Mouse (Mus musculus) midbrain, embryonic 15.5 days (tissue): Measurements from ENCODE around the gene Hist1h2bn. TPM values are rescaled to one million over a fixed set of nuclear protein-coding genes. Genes with fewer than 3 reads are reported as not detected.
"Not testable (repeated sequence)": the region's sequence is repeated elsewhere in the genome, so short reads cannot be mapped to it uniquely, and the experiment has no call there.

ENCODE experiments used
- ATAC-seq: fragments of 200-750 bp; cut with Nextera tagmentation; replicated peaks from 2 replicates; pipeline ENCODE4 v1.8.0; 2017; ENCODE audit warnings: moderate TSS enrichment
- H3K27ac ChIP-seq: fragments of 300-500 bp; sonication (generic); 2 replicates; pipeline ENCODE4 v1.5.1; 2015; ENCODE audit warnings: mild to moderate bottlenecking, inconsistent platforms
- H3K27me3 ChIP-seq: fragments of 300-500 bp; sonication (generic); replicated peaks from 2 replicates; pipeline ENCODE4 v1.6.1; 2015; ENCODE audit warnings: inconsistent platforms
- H3K36me3 ChIP-seq: fragments of 300-500 bp; sonication (generic); replicated peaks from 2 replicates; pipeline ENCODE4 v1.6.1; 2015; ENCODE audit warnings: inconsistent platforms
- H3K4me1 ChIP-seq: fragments of 300-500 bp; sonication (generic); 2 replicates; pipeline ENCODE4 v1.6.1; 2015; ENCODE audit warnings: inconsistent platforms
- H3K4me2 ChIP-seq: fragments of 300-500 bp; sonication (generic); 2 replicates; pipeline ENCODE4 v1.6.1; 2015; ENCODE audit warnings: inconsistent platforms, mild to moderate bottlenecking, moderate library complexity
- H3K4me3 ChIP-seq: fragments of 300-500 bp; sonication (generic); 2 replicates; pipeline ENCODE4 v1.5.1; 2015; ENCODE audit warnings: mild to moderate bottlenecking, inconsistent platforms
- H3K9ac ChIP-seq: fragments of 300-500 bp; sonication (generic); 2 replicates; pipeline ENCODE4 v1.6.1; 2015; ENCODE audit warnings: mild to moderate bottlenecking, inconsistent platforms
- H3K9me3 ChIP-seq: fragments of 300-500 bp; sonication (generic); 2 replicates; pipeline ENCODE4 v1.6.1; 2016; ENCODE audit warnings: inconsistent platforms
- WGBS: fragments of 180-500 bp; shearing (Covaris S2); methylation state at CpG from one replicate; pipeline ENCODE4 v1.1.7; 2015; ENCODE audit warnings: mixed read lengths; 5-methylcytosine and 5-hydroxymethylcytosine counted together
- polyA plus RNA-seq: library from polyadenylated mRNA; unstranded; fragments of >200 nt; fragmentation: Nextera tagmentation; extraction: Ambion mirVana; gene quantifications from 2 replicates; pipeline ENCODE4 v1.2.1, GENCODE M21; 2015

Gene Hist1h2bn
- polyA plus RNA-seq, result 0.89 TPM in 1 of 2 replicates, not detected in the other

DNA sequence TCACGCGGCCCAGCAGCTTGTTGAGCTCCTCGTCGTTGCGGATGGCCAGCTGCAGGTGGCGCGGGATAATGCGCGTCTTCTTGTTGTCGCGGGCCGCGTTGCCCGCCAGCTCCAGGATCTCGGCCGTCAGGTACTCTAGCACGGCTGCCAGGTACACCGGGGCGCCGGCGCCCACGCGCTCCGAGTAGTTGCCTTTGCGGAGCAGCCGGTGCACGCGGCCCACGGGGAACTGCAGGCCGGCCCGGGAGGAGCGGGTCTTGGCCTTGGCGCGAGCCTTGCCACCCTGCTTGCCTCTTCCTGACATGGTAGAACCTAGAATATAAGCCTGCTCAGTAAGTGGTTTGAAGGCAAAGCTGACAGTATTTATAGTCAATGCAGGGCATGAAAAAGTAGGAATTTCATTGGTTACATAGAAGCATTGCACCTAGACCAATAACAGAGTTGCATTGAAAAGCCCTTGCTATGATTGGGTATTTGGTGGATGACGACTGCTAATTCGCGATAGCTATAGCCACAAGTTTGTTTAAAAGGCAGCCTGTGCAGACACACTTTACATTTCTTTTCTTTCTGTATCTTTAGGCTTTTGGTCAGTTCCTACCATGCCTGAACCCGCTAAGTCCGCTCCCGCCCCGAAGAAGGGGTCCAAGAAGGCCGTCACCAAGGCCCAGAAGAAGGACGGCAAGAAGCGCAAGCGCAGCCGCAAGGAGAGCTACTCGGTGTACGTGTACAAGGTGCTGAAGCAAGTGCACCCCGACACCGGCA, at the start of gene Hist1h2bn, which contains the start of gene Hist1h2ak:
TSS of gene Hist1h2bn (plus strand) at position 600 of the 762 bp plus-strand sequence.
TSS of gene Hist1h2ak (minus strand) at position 304 of the 762 bp plus-strand sequence.
- peak within 1 kb of the TSS; percentile 79 for H3K4me2 ChIP-seq
- not testable (repeated sequence) for H3K27me3 ChIP-seq, H3K9me3 ChIP-seq, H3K36me3 ChIP-seq
- peaks cover 22% of the 10 kb centered on the region for H3K4me1 ChIP-seq
- peak within 1 kb of the TSS; percentile 95 for H3K27ac ChIP-seq
- peak; percentile 97 for ATAC-seq
- H3K4me3 ChIP-seq, result peak within 1 kb of the TSS; percentile 49
- H3K9ac ChIP-seq, result peak within 1 kb of the TSS; percentile 42
- under 1% methylated on average over 47 of the region's 50 CpGs for WGBS

DNA sequence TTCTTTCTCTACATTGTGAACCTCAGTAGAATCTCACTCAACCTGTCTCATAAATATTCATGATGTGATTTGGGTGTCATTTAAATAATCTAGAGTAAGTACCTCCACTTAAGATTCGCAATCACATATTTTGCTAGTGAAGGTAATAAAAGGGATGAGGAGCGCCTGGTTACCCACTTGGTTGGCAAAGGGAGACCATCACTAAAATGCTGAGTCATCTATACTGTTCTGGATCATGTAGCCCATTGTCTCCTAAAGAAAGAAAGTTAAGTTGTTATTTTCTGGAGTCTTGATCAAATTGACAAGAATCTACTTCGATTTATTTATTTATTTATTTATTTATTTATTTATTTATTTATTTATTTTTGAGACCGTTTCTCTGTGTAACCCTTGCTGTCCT, 47.3 kb upstream of the Hist1h2bn start:
- ATAC-seq, result no peak
- Histone ChIP-seq H3K9me3 (no peaks in the 10 kb centered on the region), H3K4me1 (no peaks in the 10 kb centered on the region), H3K4me3 (no peak overlapping the region), H3K27me3 (no peaks in the 10 kb centered on the region), H3K4me2 (no peak overlapping the region), H3K36me3 (no peaks in the 10 kb centered on the region), H3K27ac (no peak overlapping the region), H3K9ac (no peak overlapping the region)
- 77% methylated on average over 4 of the region's 4 CpGs for WGBS

DNA sequence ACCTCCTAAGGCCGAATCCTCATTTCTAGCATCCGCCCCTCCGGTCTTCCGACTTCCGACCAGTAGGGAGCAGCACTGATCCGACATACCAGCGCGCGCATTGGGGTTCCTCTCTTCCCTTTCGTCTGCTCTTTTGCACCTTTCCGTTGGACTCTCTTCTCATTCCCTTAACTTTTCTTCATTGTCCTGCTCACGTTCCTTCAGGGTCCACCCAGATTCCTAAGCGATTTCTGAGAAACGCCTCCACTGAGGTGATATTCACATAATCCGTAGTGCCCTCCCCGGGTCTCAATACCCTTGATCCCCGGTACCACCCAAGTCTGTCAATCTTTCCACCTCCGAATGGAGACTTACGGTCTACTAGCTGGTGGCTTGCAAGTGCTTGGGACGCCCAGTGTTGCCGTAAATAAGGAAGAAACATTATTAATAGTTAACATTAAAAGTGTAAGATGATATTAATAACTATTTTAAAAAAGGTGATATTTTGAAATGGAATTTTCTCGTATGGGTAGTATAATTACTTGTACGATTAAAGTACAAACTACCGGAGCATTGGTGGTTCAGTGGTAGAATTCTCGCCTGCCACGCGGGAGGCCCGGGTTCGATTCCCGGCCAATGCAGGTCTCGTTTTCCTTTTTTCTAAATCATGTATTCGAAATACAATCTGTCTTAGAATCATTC, 43.8 kb upstream of the Hist1h2bn start:
- WGBS, result 0% methylated on average over 32 of the region's 32 CpGs
- peak; percentile 88 for ATAC-seq
- peak overlapping the region; percentile 31 for H3K9ac ChIP-seq

DNA sequence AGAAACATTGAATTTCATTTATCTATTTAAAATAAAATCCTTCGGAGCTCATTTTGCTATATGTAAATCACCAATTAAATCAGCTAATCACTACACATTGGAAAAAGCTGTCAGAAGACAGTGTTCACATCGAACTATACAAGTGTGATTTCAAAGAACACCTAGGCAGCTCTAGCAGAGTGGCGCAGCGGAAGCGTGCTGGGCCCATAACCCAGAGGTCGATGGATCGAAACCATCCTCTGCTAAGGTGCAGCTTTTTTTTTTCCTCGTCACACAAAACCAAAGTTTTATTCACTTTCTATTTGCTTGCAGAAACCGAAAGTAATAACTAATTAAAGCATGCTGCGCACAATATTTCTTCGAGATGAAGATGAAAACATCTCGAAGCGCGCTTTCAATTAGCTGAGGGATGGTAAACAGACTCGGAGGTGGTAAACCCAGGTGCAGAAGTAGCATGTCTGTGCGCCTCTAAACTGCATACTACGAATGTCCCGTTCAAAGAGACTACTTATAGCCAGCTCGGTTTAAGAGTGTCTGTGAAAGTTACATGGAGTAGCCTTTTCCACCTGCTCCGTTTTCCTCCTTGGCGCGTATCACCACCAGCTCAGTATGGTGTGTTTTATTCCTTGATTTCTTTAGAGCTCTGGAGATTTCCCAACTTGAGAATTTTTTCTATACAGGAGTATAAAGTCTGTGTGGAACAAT, 43.0 kb upstream of the Hist1h2bn start:
- Histone ChIP-seq H3K27ac (no peak overlapping the region), H3K27me3 (no peaks in the 10 kb centered on the region), H3K9ac (peak overlapping the region; percentile 29), H3K4me3 (peak overlapping the region; percentile 47), H3K9me3 (no peaks in the 10 kb centered on the region), H3K4me1 (peaks cover 9% of the 10 kb centered on the region), H3K36me3 (no peaks in the 10 kb centered on the region), H3K4me2 (peak overlapping the region; percentile 77)
- peak; percentile 89 for ATAC-seq
- 2% methylated on average over 22 of the region's 22 CpGs for WGBS

More for the DNA sequence above, 43.8 kb upstream of the Hist1h2bn start:
- H3K4me2 ChIP-seq, result peak overlapping the region; percentile 77
- H3K27me3 ChIP-seq, result no peaks in the 10 kb centered on the region
- no peaks in the 10 kb centered on the region for H3K9me3 ChIP-seq
- peak overlapping the region; percentile 63 for H3K27ac ChIP-seq
- H3K36me3 ChIP-seq, result no peaks in the 10 kb centered on the region
- H3K4me3 ChIP-seq, result peak overlapping the region; percentile 47
- H3K4me1 ChIP-seq, result peaks cover 4% of the 10 kb centered on the region

DNA sequence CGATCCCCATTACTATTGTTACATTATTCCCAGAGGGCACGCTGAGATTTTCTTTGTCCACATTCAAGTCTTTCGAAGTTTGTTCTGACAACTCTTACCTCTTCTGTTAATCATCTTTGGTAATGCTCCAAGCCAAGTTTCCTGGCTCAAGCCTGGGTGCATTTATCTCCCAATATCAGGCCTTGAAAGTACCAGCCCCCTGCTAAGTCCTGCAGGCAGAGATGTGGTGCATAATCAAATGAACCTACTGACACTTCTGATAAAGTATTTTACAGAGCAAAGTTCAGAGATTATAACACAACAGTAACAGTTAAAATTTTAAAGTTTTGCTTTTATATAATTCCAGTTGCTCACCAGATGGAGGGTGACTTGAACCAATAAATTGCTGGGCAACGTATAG, 42.2 kb upstream of the Hist1h2bn start:
- H3K9me3 ChIP-seq, result no peaks in the 10 kb centered on the region
- H3K9ac ChIP-seq, result no peak overlapping the region
- H3K27ac ChIP-seq, result no peak overlapping the region
- no peaks in the 10 kb centered on the region for H3K27me3 ChIP-seq
- ATAC-seq, result no peak
- H3K4me3 ChIP-seq, result peak overlapping the region; percentile 47
- H3K36me3 ChIP-seq, result no peaks in the 10 kb centered on the region
- H3K4me1 ChIP-seq, result peaks cover 9% of the 10 kb centered on the region
- H3K4me2 ChIP-seq, result peak overlapping the region; percentile 77
- 23% methylated on average over 4 of the region's 4 CpGs for WGBS

DNA sequence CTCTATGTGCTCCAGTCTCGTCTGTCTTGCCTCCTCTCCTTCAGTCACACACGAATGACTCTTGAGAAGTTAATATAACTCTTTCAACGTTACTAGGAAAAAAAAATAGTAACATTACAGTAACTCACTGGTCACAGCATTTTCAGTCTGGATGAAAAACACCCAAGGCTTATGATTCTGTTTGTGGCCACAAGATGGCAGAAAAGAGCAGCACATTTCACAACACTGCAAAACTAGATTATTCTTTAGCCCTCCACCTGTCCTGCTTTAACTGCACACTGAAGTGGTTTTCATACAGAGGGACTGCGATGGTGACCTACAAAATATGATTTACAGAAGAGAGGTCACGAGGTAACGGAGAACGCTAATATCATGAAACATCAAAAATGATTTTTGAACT, 39.2 kb upstream of the Hist1h2bn start:
- Histone ChIP-seq H3K9me3 (no peaks in the 10 kb centered on the region), H3K4me3 (peak overlapping the region; percentile 44), H3K36me3 (no peaks in the 10 kb centered on the region), H3K4me1 (peaks cover 24% of the 10 kb centered on the region), H3K27me3 (no peaks in the 10 kb centered on the region), H3K27ac (peak overlapping the region; percentile 91; the same call in 1 of the 2 replicates), H3K9ac (peak overlapping the region; percentile 1; the same call in 1 of the 2 replicates), H3K4me2 (peak overlapping the region; percentile 78)
- no peak for ATAC-seq
- 2% methylated on average over 7 of the region's 7 CpGs for WGBS

DNA sequence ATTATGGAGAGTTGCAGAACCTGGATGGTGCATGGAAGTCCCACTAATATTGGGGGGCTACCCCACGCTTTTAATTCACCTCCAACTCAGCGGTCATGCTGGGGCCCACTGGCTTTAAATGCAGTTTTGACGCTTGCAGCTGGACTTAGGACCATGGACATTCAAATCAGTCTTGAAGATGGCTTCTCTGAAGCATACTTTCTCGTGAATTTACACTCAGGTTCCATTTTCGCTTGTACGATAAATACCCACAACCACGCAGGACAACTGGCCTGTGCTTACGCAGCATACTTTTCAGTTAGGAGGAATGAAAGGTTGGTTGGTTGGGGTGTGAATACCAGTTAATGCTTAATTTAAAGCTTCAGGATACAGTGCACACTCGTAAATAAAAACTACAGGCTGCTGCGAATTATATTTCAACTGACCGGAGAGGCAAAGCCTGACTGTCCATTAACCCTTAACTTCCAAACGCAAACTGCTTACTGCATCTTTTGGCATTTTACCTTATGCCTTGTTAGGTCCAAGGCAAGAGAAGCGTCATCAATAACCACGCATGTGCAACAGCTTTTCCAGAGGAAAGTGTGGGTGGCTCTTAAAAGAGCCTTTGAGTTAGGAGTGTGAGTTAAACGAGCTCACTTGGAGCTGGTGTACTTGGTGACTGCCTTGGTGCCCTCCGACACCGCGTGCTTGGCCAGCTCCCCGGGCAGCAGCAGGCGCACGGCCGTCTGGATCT, 38.6 kb upstream of the Hist1h2bn start:
- Histone ChIP-seq H3K4me2 (peak overlapping the region; percentile 78), H3K9me3 (no peaks in the 10 kb centered on the region), H3K4me1 (peaks cover 24% of the 10 kb centered on the region), H3K36me3 (no peaks in the 10 kb centered on the region), H3K27me3 (no peaks in the 10 kb centered on the region), H3K9ac (peak overlapping the region; percentile 1; the same call in 1 of the 2 replicates), H3K27ac (peak overlapping the region; percentile 91), H3K4me3 (peak overlapping the region; percentile 44)
- under 1% methylated on average over 22 of the region's 22 CpGs for WGBS
- ATAC-seq, result no peak

DNA sequence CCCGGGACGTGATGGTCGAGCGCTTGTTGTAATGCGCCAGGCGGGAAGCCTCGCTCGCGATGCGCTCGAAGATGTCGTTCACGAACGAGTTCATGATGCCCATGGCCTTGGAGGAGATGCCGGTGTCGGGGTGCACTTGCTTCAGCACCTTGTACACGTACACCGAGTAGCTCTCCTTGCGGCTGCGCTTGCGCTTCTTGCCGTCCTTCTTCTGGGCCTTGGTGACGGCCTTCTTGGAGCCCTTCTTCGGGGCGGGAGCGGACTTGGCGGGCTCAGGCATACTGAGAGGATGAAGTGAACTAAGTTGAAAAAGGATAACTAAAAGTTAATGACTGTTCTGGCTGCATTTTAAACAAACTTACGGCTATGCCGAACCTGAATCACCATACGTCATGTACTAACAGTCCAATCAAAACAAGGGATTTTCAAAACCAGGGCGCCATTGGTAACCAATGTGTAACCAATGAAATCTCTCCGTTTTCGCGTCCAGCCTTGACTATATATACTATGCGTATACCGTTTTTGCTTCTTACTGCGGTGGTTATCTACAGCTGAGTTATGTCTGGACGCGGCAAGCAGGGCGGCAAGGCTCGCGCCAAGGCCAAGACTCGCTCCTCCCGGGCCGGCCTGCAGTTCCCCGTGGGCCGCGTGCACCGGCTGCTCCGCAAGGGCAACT, 37.9 kb upstream of the Hist1h2bn start, which contains the start of the genes Hist1h2bl and Hist1h2ai:
TSS of gene Hist1h2bl (minus strand) at position 280 of the 676 bp plus-strand sequence.
TSS of gene Hist1h2ai (plus strand) at position 559 of the 676 bp plus-strand sequence.
- Histone ChIP-seq H3K4me2 (peak within 1 kb of the TSS; percentile 78), H3K27ac (peak within 1 kb of the TSS; percentile 91), H3K9ac (peak within 1 kb of the TSS; percentile 52), H3K4me1 (peaks cover 27% of the 10 kb centered on the region), H3K4me3 (peak within 1 kb of the TSS; percentile 44)
- under 1% methylated on average over 37 of the region's 50 CpGs for WGBS
- H3K9me3 ChIP-seq, H3K36me3 ChIP-seq, H3K27me3 ChIP-seq: not testable (repeated sequence)
- peak; percentile 96 for ATAC-seq

DNA sequence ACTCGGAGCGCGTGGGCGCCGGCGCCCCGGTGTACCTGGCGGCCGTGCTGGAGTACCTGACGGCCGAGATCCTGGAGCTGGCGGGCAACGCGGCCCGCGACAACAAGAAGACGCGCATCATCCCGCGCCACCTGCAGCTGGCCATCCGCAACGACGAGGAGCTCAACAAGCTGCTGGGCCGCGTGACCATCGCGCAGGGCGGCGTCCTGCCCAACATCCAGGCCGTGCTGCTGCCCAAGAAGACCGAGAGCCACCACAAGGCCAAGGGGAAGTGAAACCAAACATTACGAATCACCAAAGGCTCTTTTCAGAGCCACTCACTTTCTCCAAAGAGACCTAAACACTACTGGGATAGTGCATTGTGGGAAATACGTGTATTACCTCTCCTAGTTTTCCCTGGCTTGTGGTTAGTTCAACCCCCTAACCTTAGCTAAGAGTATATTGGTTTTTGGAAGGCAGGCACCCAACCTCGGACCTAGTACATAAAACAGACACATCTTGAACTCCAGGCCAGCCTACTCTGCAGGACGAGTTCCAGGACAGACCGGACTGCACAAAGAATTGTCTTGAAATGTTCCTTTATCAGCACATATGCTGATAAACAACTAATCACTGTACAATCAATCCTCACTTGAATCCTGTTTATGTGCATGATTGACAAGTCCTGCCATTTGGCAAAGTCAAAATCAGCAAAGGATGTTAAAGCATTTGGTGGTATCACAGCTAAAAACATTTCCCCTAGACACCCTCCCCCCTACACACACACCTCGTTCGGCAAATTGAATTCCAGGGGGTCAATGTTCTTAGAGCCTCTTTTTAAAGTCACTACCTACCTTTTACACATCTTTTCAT, 37.2 kb upstream of the Hist1h2bn start:
- H3K4me3 ChIP-seq, result peak overlapping the region; percentile 44
- peak overlapping the region; percentile 78 for H3K4me2 ChIP-seq
- H3K36me3 ChIP-seq, H3K9me3 ChIP-seq, H3K27me3 ChIP-seq: not testable (repeated sequence)
- WGBS, result 0% methylated on average over 16 of the region's 38 CpGs
- peaks cover 30% of the 10 kb centered on the region for H3K4me1 ChIP-seq
- peak overlapping the region; percentile 91 for H3K27ac ChIP-seq
- peak overlapping the region; percentile 52 for H3K9ac ChIP-seq
- peak; percentile 4; the same call in 1 of the 2 replicates for ATAC-seq
